Mouse (Mus musculus) embryonic fibroblast, embryonic 13.5 days (primary cell): Measurements from ENCODE around the gene Clic6.

ENCODE experiments used
- CTCF ChIP-seq: IDR thresholded peaks from 2 replicates; pipeline ENCODE4 v1.5.1; 2011; ENCODE audit warnings: mild to moderate bottlenecking, control low read depth, low read length, moderate library complexity, borderline replicate concordance; ENCODE audit not compliant: insufficient read depth
- POLR2A ChIP-seq: IDR thresholded peaks from 2 replicates; pipeline ENCODE4 v1.6.1; 2011; ENCODE audit warnings: low read depth, mild to moderate bottlenecking, control low read depth, low read length, moderate library complexity

DNA sequence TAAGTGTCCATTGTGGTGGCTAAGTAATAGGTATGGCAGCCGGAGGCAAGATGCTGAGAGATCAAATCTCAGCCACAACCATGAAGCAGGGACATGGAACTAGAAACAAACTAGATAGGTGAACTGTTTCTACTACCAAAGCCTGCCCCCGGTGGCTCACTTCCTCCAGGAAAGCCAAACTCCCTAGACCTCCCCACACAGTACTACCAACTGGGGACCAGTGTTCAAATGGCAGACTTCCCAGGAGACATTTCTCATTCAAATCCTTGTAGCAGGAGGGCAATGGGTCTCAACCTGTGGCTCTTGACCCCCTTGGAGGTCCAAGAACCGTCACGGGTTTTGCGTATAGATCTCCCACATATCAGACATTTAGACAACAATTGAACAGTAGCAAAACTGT, 18.5 kb upstream of the Clic6 start:
- no peak for TF ChIP-seq CTCF
- TF ChIP-seq POLR2A: no peak
